Mouse (Mus musculus): ENCODE results near the gene Nsmf. TPM values are rescaled to one million over a fixed set of nuclear protein-coding genes. Genes with fewer than 3 reads are reported as not detected.

Gene Nsmf
- polyA plus RNA-seq (2015; fragmentation: Nextera tagmentation; extraction: Ambion mirVana), result 35.9 and 40.2 TPM in 2 replicates

GRCm38 (mm10) chr2:25054221-25055067 lies at the start of gene Nsmf:
TSS of gene Nsmf (plus strand) at chr2:25054355.

GRCm38 (mm10) chr2:25080076-25080475 lies 25.9 kb downstream of the Nsmf start, which contains the start of gene Entpd8:
TSS of gene Entpd8 (plus strand) at chr2:25080304.

GRCm38 (mm10) chr2:25095109-25095850 lies 41.1 kb downstream of the Nsmf start, which contains the start of gene Noxa1:
TSS of gene Noxa1 (minus strand) at chr2:25095149.

Small RNAs within 50 kb of the gene (microRNA-seq; reads per million reads assigned to microRNA genes)
- gene Gm24328 (not detected), gene Mir7664 (not detected)

Other genes with a start within 250 kb of the Nsmf start
- gene Ehmt1, start 134.7 kb upstream of the Nsmf start, polyA plus RNA-seq (2015; fragmentation: Nextera tagmentation; extraction: Ambion mirVana), result 29.0 and 29.3 TPM in 2 replicates
- gene Arrdc1, start 119.1 kb upstream of the Nsmf start, polyA plus RNA-seq (2015; fragmentation: Nextera tagmentation; extraction: Ambion mirVana), result 45.2 and 48.1 TPM in 2 replicates
- gene Zmynd19, start 104.6 kb upstream of the Nsmf start, polyA plus RNA-seq (2015; fragmentation: Nextera tagmentation; extraction: Ambion mirVana), result 8.5 and 9.3 TPM in 2 replicates
- 10.5 and 12.4 TPM in 2 replicates for gene Dph7, start 92.0 kb upstream of the Nsmf start, polyA plus RNA-seq (2015; fragmentation: Nextera tagmentation; extraction: Ambion mirVana)
- gene Mrpl41, start 79.3 kb upstream of the Nsmf start, polyA plus RNA-seq (2015; fragmentation: Nextera tagmentation; extraction: Ambion mirVana), result 108 and 113 TPM in 2 replicates
- 3.8 and 5.7 TPM in 2 replicates for gene Pnpla7, start 78.3 kb upstream of the Nsmf start, polyA plus RNA-seq (2015; fragmentation: Nextera tagmentation; extraction: Ambion mirVana)
- gene Entpd8, start 25.9 kb downstream of the Nsmf start, polyA plus RNA-seq (2015; fragmentation: Nextera tagmentation; extraction: Ambion mirVana), result not detected in 2 replicates
- gene Noxa1, start 40.8 kb downstream of the Nsmf start, polyA plus RNA-seq (2015; fragmentation: Nextera tagmentation; extraction: Ambion mirVana), result 0.23 and 0.29 TPM in 2 replicates
- gene Nrarp, start 126.4 kb downstream of the Nsmf start, polyA plus RNA-seq (2015; fragmentation: Nextera tagmentation; extraction: Ambion mirVana), result 11.0 and 13.9 TPM in 2 replicates
- 11.9 and 14.0 TPM in 2 replicates for gene Tor4a, start 142.5 kb downstream of the Nsmf start, polyA plus RNA-seq (2015; fragmentation: Nextera tagmentation; extraction: Ambion mirVana)
- 52.2 and 57.0 TPM in 2 replicates for gene Nelfb, start 157.1 kb downstream of the Nsmf start, polyA plus RNA-seq (2015; fragmentation: Nextera tagmentation; extraction: Ambion mirVana)
- gene Stpg3, start 160.3 kb downstream of the Nsmf start, polyA plus RNA-seq (2015; fragmentation: Nextera tagmentation; extraction: Ambion mirVana), result not detected in 2 replicates
- gene Fam166a, start 164.4 kb downstream of the Nsmf start, polyA plus RNA-seq (2015; fragmentation: Nextera tagmentation; extraction: Ambion mirVana), result not detected in 2 replicates
- gene Tubb4b, start 170.3 kb downstream of the Nsmf start, polyA plus RNA-seq (2015; fragmentation: Nextera tagmentation; extraction: Ambion mirVana), result 397 and 469 TPM in 2 replicates
- not detected in 2 replicates for gene Slc34a3, start 180.0 kb downstream of the Nsmf start, polyA plus RNA-seq (2015; fragmentation: Nextera tagmentation; extraction: Ambion mirVana)
- gene Rnf224, start 182.4 kb downstream of the Nsmf start, polyA plus RNA-seq (2015; fragmentation: Nextera tagmentation; extraction: Ambion mirVana), result 0.10 TPM in 1 of 2 replicates, not detected in the other
- 6.1 and 6.2 TPM in 2 replicates for gene Rnf208, start 187.9 kb downstream of the Nsmf start, polyA plus RNA-seq (2015; fragmentation: Nextera tagmentation; extraction: Ambion mirVana)
- gene Cysrt1, start 188.1 kb downstream of the Nsmf start, polyA plus RNA-seq (2015; fragmentation: Nextera tagmentation; extraction: Ambion mirVana), result 10.0 and 10.6 TPM in 2 replicates
- gene AL732309.1, start 192.5 kb downstream of the Nsmf start, polyA plus RNA-seq (2015; fragmentation: Nextera tagmentation; extraction: Ambion mirVana), result 7.6 and 8.0 TPM in 2 replicates
- 35.6 and 37.6 TPM in 2 replicates for gene Tmem203, start 201.1 kb downstream of the Nsmf start, polyA plus RNA-seq (2015; fragmentation: Nextera tagmentation; extraction: Ambion mirVana)
- 6.5 and 7.2 TPM in 2 replicates for gene Tprn, start 208.3 kb downstream of the Nsmf start, polyA plus RNA-seq (2015; fragmentation: Nextera tagmentation; extraction: Ambion mirVana)
- gene Ssna1, start 218.1 kb downstream of the Nsmf start, polyA plus RNA-seq (2015; fragmentation: Nextera tagmentation; extraction: Ambion mirVana), result 137 and 141 TPM in 2 replicates
- gene Anapc2, start 218.1 kb downstream of the Nsmf start, polyA plus RNA-seq (2015; fragmentation: Nextera tagmentation; extraction: Ambion mirVana), result 88.7 and 91.4 TPM in 2 replicates
- not detected in 2 replicates for gene Tmem210, start 233.8 kb downstream of the Nsmf start, polyA plus RNA-seq (2015; fragmentation: Nextera tagmentation; extraction: Ambion mirVana)
- gene Lrrc26, start 235.6 kb downstream of the Nsmf start, polyA plus RNA-seq (2015; fragmentation: Nextera tagmentation; extraction: Ambion mirVana), result 0.97 and 0.98 TPM in 2 replicates